Mouse (Mus musculus) c-Kit-positive CD71-positive TER-119-positive erythroid progenitor cells, embryonic 14.5 days (primary cell): ENCODE results near the gene Ifitm6.
"Not testable (repeated sequence)": the region's sequence is repeated elsewhere in the genome, so short reads cannot be mapped to it uniquely, and the experiment has no call there.

Source experiments
- DNase-seq: peaks from one replicate; pipeline ENCODE4 v3.0.0-alpha.2; 2013; ENCODE audit warnings: low spot score

The Ifitm6 gene

GRCm38 (mm10) chr7:140970931-140971330, 46.8 kb downstream of the Ifitm6 start:
- no peak for DNase-seq

DNA sequence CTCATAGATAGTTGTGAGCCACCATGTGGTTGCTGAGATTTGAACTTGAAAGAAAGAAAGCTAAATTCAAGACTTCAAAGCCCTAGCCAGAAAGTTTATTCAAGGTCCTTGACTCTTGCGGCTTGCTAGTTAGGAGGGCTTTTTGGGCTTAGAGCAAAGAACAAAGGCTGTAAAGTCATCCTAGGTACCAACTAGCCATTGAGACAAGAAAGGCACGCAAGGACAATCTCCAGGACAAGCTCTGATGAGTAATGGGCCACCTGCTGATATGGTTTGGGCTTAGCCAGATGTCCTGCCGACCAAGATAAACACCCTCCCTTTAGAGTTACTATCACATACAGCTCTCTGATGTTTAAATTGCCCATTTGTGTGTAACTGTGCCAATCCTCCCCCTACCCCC, 49.0 kb downstream of the Ifitm6 start:
- not testable (repeated sequence) for DNase-seq

DNA sequence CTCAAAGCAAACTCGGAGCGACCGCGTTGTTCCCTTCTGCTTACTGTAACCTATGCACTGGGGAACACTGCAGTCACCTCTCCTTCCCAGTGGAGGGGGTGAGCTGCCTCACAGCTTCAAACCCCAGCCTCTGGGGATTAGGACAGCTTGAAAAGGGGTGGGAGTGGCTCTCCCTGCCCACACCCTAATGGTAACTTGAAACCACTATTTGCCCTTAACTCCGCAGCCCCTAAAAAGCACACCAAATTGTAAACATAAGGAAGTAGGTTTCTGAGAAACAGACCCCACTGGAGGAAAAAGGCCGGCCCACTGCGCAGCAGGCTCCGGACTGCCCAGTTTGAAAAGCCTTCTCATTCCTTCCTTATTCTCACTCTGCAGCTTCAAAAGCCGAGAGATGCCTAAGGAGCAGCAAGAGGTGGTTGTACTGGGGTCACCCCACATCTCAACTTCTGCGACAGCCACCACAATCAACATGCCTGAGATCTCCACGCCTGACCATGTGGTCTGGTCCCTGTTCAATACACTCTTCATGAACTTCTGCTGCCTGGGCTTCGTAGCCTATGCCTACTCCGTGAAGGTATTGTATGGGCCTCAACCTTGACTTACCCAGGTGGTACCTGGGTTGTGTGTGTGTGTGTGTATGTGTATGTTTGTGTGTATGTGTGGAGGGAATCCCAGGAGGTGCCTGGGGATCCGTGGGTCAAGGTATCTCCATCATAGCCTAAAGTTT, 49.7 kb downstream of the Ifitm6 start:
- no peak for DNase-seq

DNA sequence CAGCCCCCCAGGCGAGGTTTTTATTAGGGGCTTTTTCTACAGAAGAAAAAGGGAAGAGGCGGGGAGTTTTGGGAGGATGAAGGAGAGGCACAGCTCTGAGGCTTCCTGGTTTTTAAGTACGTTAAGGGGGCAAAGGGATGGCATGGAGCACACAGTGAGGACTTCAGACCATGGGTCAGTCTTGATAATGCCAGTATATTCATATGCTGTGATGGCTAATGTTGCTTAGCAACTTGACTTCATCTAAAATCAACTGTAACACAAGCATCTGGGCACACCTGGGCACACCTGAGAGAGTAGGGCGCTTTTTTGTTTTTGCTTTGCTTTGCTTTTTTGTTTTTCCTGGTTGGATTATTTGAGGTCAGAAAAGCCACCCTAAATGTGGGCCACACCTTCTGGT, 50.8 kb downstream of the Ifitm6 start, which contains the start of gene Ifitm1:
TSS of gene Ifitm1 (plus strand) at position 301 of the 400 bp plus-strand sequence.
- DNase-seq: no peak
